Mouse (Mus musculus) layer of hippocampus, adult 18-20 months (tissue): ENCODE data around the gene Irx3. TPM values are rescaled to one million over a fixed set of nuclear protein-coding genes. Genes with fewer than 3 reads are reported as not detected.
A peak's percentile ranks its signal among the peaks of the same experiment; 100 is the strongest.

Experiments used
- DNase-seq, 2 experiments: peaks; one replicate each; pipeline ENCODE4 v3.0.0; 2022; ENCODE audit warnings: low spot score in 2 of 2
- total RNA-seq, 2 experiments: library from RNA; stranded (reverse); gene quantifications; 2 replicates each; pipeline ENCODE4 v1.2.3; 2021

The Irx3 gene
- total RNA-seq, 2 experiments from 2014 or later, result 0.36 to 0.42 TPM

DNA sequence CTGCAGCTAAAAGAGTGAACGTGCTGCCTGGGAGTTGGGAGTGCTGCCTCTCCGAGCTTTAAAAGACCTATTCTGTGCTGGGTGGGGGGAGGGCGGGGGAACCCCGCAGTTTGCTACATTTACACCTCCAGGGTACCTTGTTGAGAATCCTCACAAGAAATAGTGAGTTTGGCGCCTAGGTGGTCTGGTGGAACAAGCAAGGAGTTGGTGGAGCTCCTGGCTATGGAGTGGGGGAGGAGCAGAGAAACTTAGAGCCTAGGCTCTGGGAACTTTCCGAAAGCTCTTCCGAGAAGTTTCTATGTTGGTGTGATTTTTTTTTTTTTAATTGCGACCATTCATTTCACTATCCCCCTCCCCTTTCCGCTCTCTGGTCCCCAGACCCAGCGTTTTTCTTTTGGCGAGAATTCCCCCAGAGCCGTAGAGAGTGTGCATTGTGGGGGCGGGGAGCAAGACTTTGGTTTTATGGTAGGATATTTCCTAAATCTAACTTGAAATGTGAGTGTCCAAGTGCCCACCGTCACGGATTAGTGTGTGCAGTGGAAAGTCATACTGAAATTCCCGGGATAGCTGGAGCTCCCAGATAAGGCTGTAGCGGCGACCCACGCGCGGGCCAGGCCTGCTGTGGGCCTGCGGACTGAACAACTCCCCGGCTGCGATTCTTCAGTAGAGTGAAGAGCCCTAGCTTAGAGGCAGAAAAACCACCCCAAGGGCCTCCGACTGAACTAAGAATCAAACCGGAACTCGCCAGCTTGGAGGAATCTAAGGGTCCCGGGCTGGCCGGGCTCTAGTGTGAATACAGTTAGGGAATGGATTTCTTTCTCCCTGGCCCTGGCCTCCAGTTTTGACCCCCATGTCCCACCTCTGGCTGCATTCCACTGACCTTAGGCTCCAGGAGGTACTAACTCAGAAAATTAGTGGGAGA is 795 bp upstream of the Irx3 start:
- no peak for DNase-seq

DNA sequence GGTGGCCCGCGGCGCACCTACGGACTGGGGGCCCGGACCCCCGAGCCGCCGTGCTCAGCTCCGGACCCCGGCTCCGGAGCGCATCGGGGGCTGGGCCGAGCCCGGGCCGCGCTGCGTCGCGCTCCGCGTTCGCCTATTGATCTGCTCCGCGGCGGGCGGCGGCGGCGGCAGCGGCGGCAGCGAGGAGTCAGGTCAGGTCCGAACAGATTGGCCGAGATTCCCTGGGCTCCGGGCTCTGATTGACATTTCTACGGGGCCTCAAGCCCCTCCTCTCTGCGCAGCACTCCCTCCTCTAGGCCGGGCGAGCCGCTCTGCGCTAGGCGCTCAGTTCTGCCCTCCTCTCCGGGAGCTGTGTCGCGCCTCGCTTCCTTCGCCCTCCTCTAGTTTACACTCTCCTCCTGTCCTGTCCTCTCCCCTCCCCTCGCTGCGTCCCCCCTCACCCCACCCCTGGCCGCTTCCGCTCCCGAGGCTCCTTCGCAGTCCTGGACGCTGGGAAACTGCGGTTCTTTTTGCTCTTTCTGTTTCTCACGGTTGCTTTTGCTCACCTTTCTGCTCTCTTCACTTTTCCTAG is 541 bp downstream of the Irx3 start:
- no peak for DNase-seq

DNA sequence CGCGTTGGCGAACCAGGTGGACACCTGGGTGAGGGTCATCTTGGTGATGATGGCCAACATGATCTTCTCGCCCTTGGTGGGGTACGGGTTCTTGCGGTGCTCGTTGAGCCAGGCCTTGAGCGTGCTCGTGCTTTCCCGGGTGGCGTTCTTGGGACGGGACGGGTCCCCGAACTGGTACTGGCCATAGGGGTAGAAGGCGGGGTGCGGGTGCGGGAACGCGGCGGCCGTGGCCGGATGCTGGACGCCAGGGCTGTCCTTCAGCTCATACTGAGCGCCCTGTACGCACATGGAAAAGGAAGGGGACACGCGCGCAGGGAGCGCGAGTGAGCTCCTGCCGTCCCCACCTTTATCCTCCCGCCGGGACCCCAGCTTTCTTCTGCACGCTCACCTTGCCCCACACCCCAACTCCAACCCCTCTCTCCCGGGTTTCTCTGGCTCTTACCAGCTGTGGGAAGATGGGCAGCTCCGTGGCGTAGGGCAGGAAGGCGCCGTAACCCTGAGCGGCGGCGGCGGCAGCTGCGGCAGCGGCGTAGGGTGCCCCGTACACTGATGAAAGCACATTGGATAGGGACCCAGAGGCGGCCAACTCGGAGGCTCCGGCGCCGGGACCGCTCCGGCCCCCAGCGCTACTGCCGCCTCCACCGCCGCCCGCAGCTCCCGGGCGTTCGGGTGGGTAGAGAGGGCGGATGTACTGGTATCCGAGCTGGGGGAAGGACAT is 1.2 kb downstream of the Irx3 start:
- no peak for DNase-seq

DNA sequence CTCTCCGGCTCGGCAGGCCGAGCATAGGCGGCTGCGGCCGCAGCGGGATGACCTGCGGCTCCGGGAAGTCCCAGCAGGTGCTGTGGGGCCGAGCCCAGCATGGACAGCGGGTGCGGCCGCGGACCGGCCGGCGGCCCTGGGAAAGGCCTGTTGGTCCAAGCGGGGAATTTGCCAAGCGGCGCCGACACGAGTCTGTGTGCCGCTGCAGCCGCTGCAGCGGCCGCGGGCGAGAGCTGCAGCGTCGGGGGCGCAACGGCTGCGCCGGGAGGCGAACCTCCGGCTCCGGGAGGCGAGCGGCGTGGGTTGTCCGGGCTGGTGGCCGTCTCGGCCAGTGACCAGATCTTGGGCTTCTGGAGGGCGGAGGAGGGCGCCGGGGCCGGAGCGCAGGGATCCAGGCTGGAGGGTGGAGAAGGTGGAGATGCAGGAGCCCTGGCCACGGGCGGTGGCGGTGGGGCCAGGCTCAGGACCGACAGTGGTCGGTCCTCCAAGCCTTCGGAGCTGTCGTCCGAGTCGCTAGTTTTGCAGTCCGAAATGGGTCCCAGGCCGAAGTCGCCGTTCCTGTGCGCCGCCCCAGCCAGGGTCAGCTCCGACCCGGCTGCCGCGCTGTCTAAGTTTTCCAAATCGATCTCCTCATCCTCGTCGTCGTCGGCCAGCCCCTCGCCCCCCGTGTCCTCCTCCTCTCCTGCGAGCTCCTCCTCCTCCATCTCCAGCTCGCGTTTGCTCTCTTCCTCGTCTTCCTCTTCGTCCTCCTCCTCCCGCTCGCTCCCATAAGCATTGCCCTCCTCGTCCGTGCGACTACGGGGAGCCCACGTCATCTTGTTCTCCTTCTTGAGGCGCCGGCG is 2.0 kb downstream of the Irx3 start:
- DNase-seq, result no peak

DNA sequence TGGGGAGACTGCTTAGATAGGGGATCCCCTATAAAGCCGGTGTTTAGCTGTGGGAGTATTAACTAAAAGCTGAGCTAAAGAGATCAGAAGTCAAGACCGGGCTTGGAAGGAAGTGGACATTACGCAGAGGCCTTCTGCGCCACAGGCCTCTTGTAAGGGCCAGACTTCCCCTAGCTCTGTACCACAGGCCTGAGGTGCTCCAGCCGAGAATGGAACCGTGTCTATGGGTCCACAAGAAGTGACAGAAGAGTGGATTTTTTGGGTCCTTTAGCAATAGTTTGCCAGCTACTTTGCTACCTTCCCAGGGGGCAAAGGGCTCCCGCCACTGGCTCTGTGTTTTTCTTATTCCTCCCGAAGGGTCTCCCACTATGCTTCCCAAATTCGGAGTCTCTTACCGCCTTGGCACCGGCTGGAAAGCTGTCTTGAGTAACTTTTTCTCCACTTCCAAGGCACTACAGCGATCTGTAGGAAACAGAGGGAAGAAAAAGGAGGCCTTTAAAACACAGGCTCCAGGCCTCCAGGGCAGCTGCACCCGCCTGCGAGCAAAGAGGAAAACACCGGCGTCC is 2.8 kb downstream of the Irx3 start:
- no peak for DNase-seq

DNA sequence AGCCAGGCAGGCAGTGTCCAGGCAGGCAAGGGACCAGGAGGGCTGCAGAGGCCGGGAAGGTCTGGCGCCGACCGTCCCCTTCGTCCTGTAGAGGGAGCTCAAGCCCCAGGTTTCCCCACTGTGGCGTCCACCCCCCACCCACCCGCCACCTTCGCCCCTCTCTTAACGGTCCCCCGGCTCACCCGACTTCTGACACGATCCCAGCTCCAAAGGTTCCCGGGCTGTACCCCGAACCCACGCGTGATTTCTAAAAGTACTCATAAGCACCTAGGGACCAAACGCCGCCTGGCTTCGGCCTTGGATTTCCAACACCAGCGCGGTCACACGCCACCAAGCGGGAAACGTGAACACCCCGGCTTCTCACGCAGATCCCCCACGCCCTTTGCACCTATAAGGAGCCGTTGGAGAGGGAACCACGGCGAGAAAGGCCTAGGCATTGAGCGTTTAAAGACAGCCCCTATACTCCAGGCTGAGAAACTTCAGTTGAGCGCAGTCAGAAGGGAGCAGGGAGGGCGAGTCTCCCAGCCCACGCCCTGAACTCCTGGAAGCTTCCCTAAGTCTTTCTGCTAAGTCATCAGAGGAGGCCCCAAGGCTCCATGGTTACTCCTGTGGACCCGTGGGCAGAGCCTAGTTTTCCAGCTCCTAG is 4.1 kb downstream of the Irx3 start:
- no peak for DNase-seq

DNA sequence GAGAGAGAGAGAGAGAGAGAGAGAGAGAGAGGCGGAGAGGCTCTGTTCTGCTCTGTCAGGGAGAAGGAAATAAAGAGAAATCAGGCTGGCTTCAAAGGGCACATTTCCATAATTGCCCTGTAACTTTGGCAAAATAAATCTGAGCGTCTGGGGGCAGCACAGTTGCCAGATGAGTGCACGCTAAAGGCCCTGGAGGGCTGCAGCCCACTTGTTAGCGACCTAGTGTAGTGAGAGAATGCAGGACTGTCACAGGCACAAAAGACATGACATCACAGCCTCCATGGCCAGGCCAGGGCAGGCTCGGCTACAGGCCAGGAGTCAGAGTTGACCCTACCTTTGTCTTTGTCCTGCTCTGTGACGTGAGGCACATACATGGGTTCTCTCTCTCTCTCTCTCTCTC is 8.0 kb downstream of the Irx3 start:
- no peak for DNase-seq

DNA sequence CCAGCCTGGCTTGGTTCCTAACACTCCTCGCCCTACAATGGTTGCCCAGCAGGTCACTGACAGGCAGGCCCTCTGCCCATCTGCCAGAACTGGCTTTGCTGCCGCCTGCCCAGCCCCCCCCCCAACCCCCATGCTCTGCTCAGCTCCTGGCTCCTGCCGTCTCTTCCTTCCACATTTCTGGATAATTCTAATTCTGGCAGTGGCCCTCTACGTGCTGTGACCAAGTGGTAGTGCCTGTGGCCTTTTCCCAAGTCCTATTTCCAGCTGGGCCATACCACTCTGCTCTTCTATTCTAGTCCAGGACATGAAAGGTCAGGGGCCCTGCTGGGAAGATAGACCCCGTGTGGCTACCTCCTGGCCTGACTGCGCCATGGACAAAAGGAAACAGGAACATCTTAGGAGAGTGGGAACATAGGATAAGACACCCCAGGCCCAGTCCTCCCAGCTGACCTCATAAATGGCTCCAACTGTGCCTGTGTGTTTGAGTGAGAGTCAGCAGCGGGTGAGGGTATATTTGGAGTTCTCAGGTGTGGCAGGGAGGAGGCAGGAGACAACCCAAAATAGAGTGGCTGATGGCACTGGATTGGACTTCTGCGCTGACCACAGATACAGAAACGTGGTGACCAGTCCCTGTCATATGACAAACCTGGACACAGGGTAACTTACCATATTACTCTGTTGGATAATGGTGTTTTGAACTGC is 14.5 kb downstream of the Irx3 start:
- no peak for DNase-seq

DNA sequence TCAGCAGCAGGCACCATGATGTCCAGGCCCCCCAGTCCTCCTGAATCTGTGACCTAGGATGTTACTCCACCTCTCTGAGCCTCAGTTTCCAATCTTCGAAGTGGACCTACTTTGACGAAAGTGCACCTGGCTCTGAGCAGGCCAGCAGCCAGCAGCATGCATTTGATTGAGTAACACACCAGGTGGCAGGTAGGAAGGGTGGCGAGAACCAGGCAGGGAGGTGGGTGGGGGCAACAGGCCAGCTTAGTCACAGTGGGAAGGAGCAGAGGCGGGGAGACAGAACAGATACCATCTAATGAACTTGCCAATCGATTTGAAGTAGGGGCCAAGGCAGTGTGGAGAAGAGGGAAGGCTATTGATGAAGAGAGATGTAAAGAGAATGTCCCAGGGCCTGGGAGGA is 18.9 kb downstream of the Irx3 start:
- DNase-seq, result no peak

DNA sequence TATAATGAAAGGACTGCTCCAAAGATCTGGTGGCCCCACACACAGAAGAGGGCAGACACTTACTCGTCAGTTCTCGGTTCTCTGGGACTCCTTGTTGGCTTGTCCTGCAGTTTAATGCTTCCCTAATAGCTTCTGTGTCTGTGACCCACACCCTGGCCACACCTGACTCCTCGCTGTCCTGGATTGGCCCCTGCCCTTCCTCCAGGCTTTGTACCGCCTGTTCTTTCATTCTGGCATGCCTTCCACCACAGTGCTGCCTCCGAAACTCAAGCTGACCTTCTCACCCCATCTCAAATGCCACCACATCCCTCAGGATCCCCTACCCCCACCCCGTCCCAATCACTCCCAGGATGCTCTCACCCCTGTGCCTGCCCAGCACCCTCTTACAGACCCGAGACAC is 19.7 kb downstream of the Irx3 start:
- no peak for DNase-seq

DNA sequence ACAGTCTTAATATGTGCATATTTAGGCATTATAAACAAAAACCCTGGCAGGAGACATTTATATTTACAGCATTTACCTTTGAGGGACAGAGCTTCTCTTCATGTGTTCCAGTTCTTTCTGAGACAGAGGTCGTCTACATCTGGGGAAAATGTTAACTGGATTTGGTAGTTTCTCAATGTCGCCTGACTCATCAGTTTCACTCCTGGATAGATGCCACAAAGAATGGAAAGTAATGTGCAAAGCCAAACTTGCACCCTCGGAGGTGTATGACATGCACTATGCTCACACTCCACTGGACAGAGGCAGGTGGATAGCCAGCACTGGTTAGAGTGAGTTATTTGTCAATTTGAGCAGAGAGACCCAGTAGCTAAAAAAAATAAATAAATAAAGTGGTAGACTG is 21.2 kb downstream of the Irx3 start:
- DNase-seq, result no peak

DNA sequence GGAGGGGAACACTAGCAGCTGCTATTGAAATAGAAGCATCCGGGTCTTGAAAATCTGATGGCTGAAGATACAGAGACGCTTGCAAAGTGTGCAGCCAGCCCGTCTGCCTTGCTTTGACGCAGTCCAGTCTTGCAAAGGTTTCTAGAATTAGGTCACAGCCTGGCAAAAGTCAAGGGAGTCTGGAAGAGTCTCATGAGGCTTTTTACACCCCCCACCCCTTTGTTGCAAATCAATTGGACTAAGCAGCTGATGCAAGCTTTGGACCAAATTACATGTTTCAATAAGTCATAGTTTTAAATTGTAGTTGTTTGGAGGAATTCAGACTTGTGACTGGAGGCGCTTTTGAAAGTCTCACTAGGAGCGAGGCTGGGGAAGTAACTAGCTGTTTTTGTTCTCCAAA is 33.0 kb downstream of the Irx3 start:
- no peak for DNase-seq

DNA sequence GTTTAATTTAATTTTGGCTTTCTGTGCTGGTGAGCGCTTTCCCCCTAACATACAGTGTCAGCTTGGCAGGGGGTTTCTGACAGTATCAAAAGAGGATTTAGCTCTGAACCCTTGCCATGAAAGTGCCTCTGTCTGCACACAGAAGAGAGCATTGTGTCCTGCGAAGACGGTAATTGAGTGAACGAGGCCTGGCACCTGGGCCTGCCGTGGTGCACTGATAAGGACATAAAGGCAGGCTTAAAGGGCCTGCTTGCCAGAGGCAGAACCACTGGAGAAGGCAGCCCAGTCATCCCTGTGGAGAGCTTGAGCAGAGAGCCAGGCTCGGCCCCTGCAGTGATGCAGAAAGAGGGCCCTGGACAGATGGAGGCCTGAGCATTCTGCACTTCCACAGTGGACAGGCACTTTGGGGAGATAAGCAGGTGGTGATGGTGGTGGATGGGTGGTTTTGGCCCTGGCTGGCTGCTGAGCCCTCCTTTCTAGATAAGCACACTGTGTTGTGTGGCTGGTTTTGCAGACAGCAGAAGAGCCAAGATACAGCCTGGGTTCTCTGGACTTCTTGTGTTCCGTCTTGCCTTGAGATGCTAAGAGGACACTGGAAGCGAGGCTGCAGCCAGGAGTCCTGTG is 36.3 kb downstream of the Irx3 start:
- no peak for DNase-seq

DNA sequence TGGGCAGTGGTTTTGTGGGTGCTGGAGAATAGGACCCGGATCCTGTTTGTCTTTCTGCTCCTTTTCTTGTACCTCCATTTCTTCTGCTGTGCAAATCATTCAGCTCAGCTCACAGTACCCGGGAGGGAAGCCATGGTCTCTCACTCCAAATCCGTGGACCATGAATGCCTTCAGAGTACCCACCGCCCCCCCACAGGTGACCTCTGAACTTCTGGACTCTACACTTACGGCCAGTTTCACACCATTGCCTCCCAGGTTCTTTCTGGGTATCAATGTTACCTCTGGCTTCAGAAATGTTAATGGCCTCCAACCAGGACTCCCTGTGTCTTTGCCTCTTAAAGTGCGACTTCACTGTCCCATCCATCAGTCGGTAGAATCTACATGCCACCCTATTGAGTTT is 46.3 kb downstream of the Irx3 start:
- DNase-seq, result no peak

DNA sequence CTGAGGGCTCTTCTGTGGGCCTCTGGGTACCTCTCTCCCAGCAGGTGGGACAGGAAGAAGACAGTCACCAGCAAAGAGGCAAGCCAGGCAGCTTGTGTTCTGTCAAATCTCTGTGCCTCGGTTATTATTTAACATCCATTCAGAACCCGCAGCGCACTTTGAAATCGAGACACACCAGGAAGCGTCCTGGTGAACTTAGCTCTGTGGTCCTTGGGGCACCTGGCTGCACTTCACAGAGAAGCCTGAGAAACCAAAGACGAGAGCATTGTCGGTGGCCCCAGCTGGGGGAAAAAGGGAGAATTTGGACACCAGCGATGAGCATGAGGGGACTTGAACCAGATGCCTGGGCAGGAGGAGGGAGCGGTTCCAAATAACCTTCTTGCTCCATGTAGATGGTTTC is 46.8 kb downstream of the Irx3 start:
- no peak for DNase-seq

DNA sequence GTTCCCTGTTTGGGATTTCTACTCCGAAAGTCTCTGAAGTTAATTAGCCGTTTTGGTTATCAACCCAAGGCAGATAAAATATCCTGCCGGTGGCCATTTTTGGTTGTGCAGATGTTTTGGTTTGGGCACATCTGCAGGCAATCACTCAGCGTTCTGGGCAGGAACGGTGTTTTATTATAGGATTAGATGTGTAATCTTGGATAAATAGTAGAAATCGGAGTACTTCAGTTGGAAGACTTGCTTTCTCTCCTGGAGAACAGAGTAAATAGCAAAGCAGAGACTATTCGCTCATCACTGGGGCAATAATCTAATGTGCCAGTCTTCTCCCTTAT is 51.1 kb downstream of the Irx3 start:
- no peak for DNase-seq

DNA sequence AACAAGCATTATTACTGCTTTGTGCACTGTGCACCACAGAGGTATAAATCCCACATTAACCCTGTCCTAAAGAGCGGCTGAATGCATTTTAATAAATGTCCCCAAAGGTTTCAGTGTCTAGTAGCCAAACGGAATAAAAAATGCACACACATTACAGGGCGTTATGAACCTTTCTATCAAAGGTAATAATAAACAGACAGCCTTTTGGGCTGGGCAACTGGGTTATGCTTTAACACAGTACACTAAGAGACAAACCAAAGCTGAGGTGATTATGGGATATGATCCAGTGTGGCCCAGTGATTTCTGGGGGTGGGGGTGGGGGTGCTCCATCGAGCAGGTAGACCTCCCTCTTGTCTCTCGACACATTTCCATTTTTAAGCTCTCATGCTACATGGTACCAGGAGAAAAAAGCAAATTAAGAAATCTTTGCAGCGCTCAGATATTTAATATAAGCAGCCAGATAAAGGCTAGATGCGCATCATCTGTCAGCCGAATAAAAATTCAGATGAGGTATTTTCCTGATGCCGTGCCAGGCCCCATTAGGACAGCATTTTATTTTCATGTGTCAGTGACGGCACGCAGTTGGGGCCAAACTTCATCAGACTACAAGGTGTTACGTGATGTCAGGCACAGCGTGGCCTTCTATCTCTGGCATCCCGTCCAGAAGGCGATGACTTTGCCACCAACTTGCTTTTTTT is 51.6 kb downstream of the Irx3 start:
- DNase-seq, result peak in 1 of 2 experiments; percentile 5

DNA sequence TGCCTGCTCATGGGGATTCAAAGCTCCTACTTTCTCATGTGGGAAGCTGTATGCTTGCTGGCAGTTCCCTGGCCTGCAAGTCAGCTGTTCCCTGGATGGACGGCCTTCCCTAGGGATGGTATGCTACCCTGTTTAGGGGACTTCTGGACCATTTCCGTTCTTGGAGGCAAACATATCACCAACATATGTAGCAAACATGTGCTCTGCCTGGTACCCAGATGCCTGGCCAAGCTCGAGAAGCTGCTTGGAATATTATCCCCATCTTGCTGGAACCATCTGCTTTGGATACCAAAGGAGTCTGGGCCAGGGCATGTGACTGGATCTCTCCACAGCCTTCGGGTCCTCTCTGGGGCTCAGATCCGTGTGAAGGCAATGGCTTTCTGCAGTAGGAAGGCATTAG is 52.5 kb downstream of the Irx3 start:
- peak in 1 of 2 experiments; percentile 27 for DNase-seq
